Mouse (Mus musculus): Measurements from ENCODE around the gene Selp. TPM values are rescaled to one million over a fixed set of nuclear protein-coding genes. Genes with fewer than 3 reads are reported as not detected.

Selp gene
- total RNA-seq, 4 experiments from 2014 or later = 0.27 to 0.83 (median 0.59) TPM

- no peak for DNase-seq (ENCODE audit: low spot score in 2 of 2)
Measured at GRCm38 (mm10) chr1:164176856-164177255, 61.8 kb downstream of the Selp start.

GRCm38 (mm10) chr1:164178429-164178828 is 63.4 kb downstream of the Selp start:
- no peak for DNase-seq (ENCODE audit: low spot score in 2 of 2)

GRCm38 (mm10) chr1:164184142-164184870 is 69.2 kb downstream of the Selp start:
- peak in 1 of 2 experiments; percentile 15 for DNase-seq (ENCODE audit: low spot score in 2 of 2)

GRCm38 (mm10) chr1:164184871-164185223 is 69.8 kb downstream of the Selp start:
- no peak for DNase-seq (ENCODE audit: low spot score in 2 of 2)

GRCm38 (mm10) chr1:164185316-164185715 is 70.3 kb downstream of the Selp start:
- no peak for DNase-seq (ENCODE audit: low spot score in 2 of 2)

- DNase-seq (ENCODE audit: low spot score in 2 of 2) = no peak
Measured at GRCm38 (mm10) chr1:164187002-164187560, 72.0 kb downstream of the Selp start.

GRCm38 (mm10) chr1:164199551-164199950 is 84.5 kb downstream of the Selp start:
- no peak for DNase-seq (ENCODE audit: low spot score in 2 of 2)

Other genes starting within 250 kb of the Selp start
- 1 to 10 TPM; 3.4 to 4.1 (median 4.0) TPM for gene Scyl3, start 186.2 kb upstream of the Selp start, total RNA-seq (2022)
- under 1 TPM in 2 of 4 experiments, not detected in 2; 0.51 to 0.81 TPM for gene BC055324, start 120.5 kb upstream of the Selp start, total RNA-seq (2022)
- 1 to 10 TPM; 3.1 to 4.9 (median 4.3) TPM for gene Mettl18, start 120.4 kb upstream of the Selp start, total RNA-seq (2022)
- not detected for gene Sele, start 67.0 kb upstream of the Selp start, total RNA-seq (2022)
- gene Sell, start 53.3 kb upstream of the Selp start, total RNA-seq (2022) = under 1 TPM in 2 of 4 experiments, not detected in 2; 0.19 to 0.34 TPM
- gene F5, start 36.6 kb downstream of the Selp start, total RNA-seq (2022) = under 1 TPM; 0.07 to 0.18 (median 0.13) TPM
- gene Slc19a2, start 133.8 kb downstream of the Selp start, total RNA-seq (2022) = 1 to 10 TPM; 3.8 to 4.9 (median 4.5) TPM
- gene Ccdc181, start 160.3 kb downstream of the Selp start, total RNA-seq (2022) = 10 to 100 TPM; 10.6 to 13.1 (median 11.8) TPM
- gene Nme7, start 188.9 kb downstream of the Selp start, total RNA-seq (2022) = 1 to 10 TPM; 1.2 to 3.5 (median 2.2) TPM
- gene Blzf1, start 192.2 kb downstream of the Selp start, total RNA-seq (2022) = 10 to 100 TPM; 23.8 to 26.6 (median 25.8) TPM

Measured in gastrocnemius, adult 8-10 months (tissue).